Mouse (Mus musculus) C2C12 (cell line): ENCODE measurements at regions not wholly inside any gene's neighbourhood (a gene's known extent, or its start where the extent isn't known, plus 50 kb on each side); places are given as distances from the start of the nearest gene placed in this dataset.

ENCODE experiments used
- CTCF ChIP-seq: IDR thresholded peaks from one replicate; pipeline ENCODE4 v1.5.1; 2011; ENCODE audit not compliant: control insufficient read depth, insufficient read depth, insufficient read length
- USF1 ChIP-seq: IDR thresholded peaks from one replicate; pipeline ENCODE4 v1.6.1; 2011; ENCODE audit warnings: low read depth, mild to moderate bottlenecking, control low read depth, moderate library complexity

GRCm38 (mm10) chr3:60408553-60409282, 63.9 kb upstream of the Mbnl1 start:
- TF ChIP-seq CTCF (no peak), USF1 (no peak)
